Mouse (Mus musculus) MEL (cell line): Measurements from ENCODE around the gene Vsx1.

Experiments used
- CTCF ChIP-seq, 3 experiments: IDR thresholded peaks in 2 of 3; conservative IDR thresholded peaks in 1 of 3; 2 replicates each; pipeline ENCODE4 v1.5.1; 2011 to 2012; ENCODE audit warnings: low read length in 3 of 3, low read depth in 2 of 3, mild to moderate bottlenecking in 2 of 3, improper control_type of control experiment in 1 of 3, inconsistent platforms in 1 of 3, mixed read lengths in 1 of 3, moderate library complexity in 1 of 3; ENCODE audit not compliant: control insufficient read depth in 1 of 3, insufficient read depth in 1 of 3, poor library complexity in 1 of 3, severe bottlenecking in 1 of 3
- KAT2A ChIP-seq: conservative IDR thresholded peaks from 2 replicates; pipeline ENCODE4 v1.6.1; 2012; ENCODE audit warnings: low read depth, low read length, improper control_type of control experiment, inconsistent platforms
- MYB ChIP-seq: IDR thresholded peaks from 2 replicates; pipeline ENCODE4 v1.6.1; 2011; ENCODE audit warnings: mild to moderate bottlenecking, low read depth, low read length, improper control_type of control experiment
- POLR2A ChIP-seq, 2 experiments: IDR thresholded peaks; 2 replicates each; pipeline ENCODE4 v1.6.1; 2011 to 2012; ENCODE audit warnings: low read length in 2 of 2, mild to moderate bottlenecking in 2 of 2, control low read depth in 1 of 2, improper control_type of control experiment in 1 of 2, low read depth in 1 of 2, moderate library complexity in 1 of 2; ENCODE audit not compliant: control insufficient read depth in 1 of 2, insufficient read depth in 1 of 2, poor library complexity in 1 of 2
- POLR2AphosphoS2 ChIP-seq: IDR thresholded peaks from 2 replicates; pipeline ENCODE4 v1.6.1; 2011; ENCODE audit warnings: low read length, improper control_type of control experiment
- SIN3A ChIP-seq: IDR thresholded peaks from 2 replicates; pipeline ENCODE4 v1.6.1; 2012; ENCODE audit warnings: low read length, improper control_type of control experiment, inconsistent platforms
- SMC3 ChIP-seq: IDR thresholded peaks from 2 replicates; pipeline ENCODE4 v1.6.1; 2011; ENCODE audit warnings: low read depth, low read length, improper control_type of control experiment
- ZC3H11A ChIP-seq: IDR thresholded peaks from 2 replicates; pipeline ENCODE4 v1.6.1; 2012; ENCODE audit warnings: low read depth, mild to moderate bottlenecking, inconsistent platforms, low read length, improper control_type of control experiment

GRCm38 (mm10) chr2:150691481-150692170 is 2.5 kb upstream of the Vsx1 start:
- TF ChIP-seq CTCF (IDR thresholded peaks at IDR 0.05 in 2 of 3, conservative IDR thresholded peaks at IDR 0.05 in 1 of 3; ENCODE audit: control insufficient read depth in 1 of 3, insufficient read depth in 1 of 3, low read depth in 2 of 3, low read length in 3 of 3, poor library complexity in 1 of 3, severe bottlenecking in 1 of 3) (no peak), ZC3H11A (no peak), POLR2A (IDR thresholded peaks at IDR 0.05; ENCODE audit: control insufficient read depth in 1 of 2, insufficient read depth in 1 of 2, low read depth in 1 of 2, low read length in 2 of 2, poor library complexity in 1 of 2) (no peak), POLR2AphosphoS2 (no peak), SMC3 (no peak), MYB (no peak), SIN3A (no peak), KAT2A (no peak)
